11 mouse cellular contexts compared by ENCODE assay signal in genomic region chr9:21189905-21190304, GRCm38 (mm10). TPM values are rescaled to one million over a fixed set of nuclear protein-coding genes. Genes with fewer than 3 reads are reported as not detected.
DNase-seq lines count a peak whose midpoint lies in the region; TF ChIP-seq lines count a peak whose summit lies in the region.
"Had no signal": no experiment of that assay in that cellular context is flagged by ENCODE, and none has a peak within 500 bp of the region (broad histone marks: within the 10 kb centered on the region; RNA-seq: fewer than 3 reads in every experiment).

No protein-coding gene starts in this region.

- H3K36me3 ChIP-seq in kidney, adult 2 months (ENCODE audit: control insufficient read depth, insufficient read depth, low read length), result no peaks in the 10 kb centered on the region
- no peaks in the 10 kb centered on the region for H3K36me3 ChIP-seq in thymus, adult 2 months (ENCODE audit: control insufficient read depth, insufficient read depth, low read length)
- H3K36me3 ChIP-seq: neural tube, embryonic 12.5 days had no signal

- H3K27ac ChIP-seq in kidney, adult 2 months (ENCODE audit: insufficient read depth, low read depth, low read length), result no peak overlapping the region
- no peak overlapping the region for H3K27ac ChIP-seq in thymus, adult 2 months (ENCODE audit: control insufficient read depth, insufficient read depth, low read length)
- H3K27ac ChIP-seq: macrophage; neural tube, embryonic 12.5 days had no signal

- TF ChIP-seq POLR2A in kidney, adult 2 months (IDR thresholded peaks at IDR 0.05; ENCODE audit: low read depth, low read length), result no peak
- TF ChIP-seq POLR2A in thymus, adult 2 months (IDR thresholded peaks at IDR 0.05; ENCODE audit: control insufficient read depth, extremely low read depth, insufficient read depth, low read length, poor library complexity), result no peak

- WGBS in kidney, adult 2 months, result 63% methylated on average over 7 of the region's 7 CpGs
- WGBS in thymus, adult 2 months, result 47% methylated on average over 7 of the region's 7 CpGs

- no peak for DNase-seq in kidney, adult 2 months
- no peak for DNase-seq in kidney, adult 9 months
- peak; percentile 30 for DNase-seq in thymus, adult 2 months
- DNase-seq in thymus, adult 18-20 months, result no peak
- DNase-seq in ZHBTc4 (ENCODE audit: low read depth, low spot score), result peak; percentile 66
- peak; percentile 35 for DNase-seq in thymus, postnatal 25 days
- DNase-seq in adrenal gland, postnatal 10 days, result no peak
- no peak for DNase-seq in Muller cell, postnatal 12 days (ENCODE audit: inconsistent ontology term)
- DNase-seq: cerebellum, adult 18-20 months had no signal

- no peaks in the 10 kb centered on the region for H3K27me3 ChIP-seq in kidney, adult 2 months (replicated peaks; ENCODE audit: control insufficient read depth, insufficient read depth, low read length)
- no peaks in the 10 kb centered on the region for H3K27me3 ChIP-seq in thymus, adult 2 months (ENCODE audit: control insufficient read depth, insufficient read depth, low read length)

- TF ChIP-seq CTCF in kidney, adult 2 months (conservative IDR thresholded peaks at IDR 0.05; ENCODE audit: insufficient read depth, insufficient read length, low read depth, low read length), result 0 out of 2 replicates have a peak, but pooled peaks have one; percentile 13
- no peak for TF ChIP-seq CTCF in thymus, adult 2 months (IDR thresholded peaks at IDR 0.05; ENCODE audit: borderline replicate concordance, control insufficient read depth, extremely low read depth, insufficient read depth, low read length, poor library complexity)

- no peak overlapping the region for H3K4me3 ChIP-seq in kidney, adult 2 months (ENCODE audit: insufficient read depth, low read depth, low read length)
- H3K4me3 ChIP-seq in thymus, adult 2 months (ENCODE audit: control insufficient read depth, insufficient read depth, low read length), result no peak overlapping the region
- H3K4me3 ChIP-seq: neural tube, embryonic 12.5 days had no signal

- no peaks in the 10 kb centered on the region; the same call in 1 of the 2 replicates for H3K4me1 ChIP-seq in kidney, adult 2 months (ENCODE audit: control insufficient read depth, insufficient read depth, low read length)
- H3K4me1 ChIP-seq in thymus, adult 2 months (replicated peaks; ENCODE audit: control insufficient read depth, insufficient read depth, low read length), result no peaks in the 10 kb centered on the region
- H3K4me1 ChIP-seq: neural tube, embryonic 12.5 days had no signal

RNA-seq across cellular contexts. Expression of gene Pde4a, which starts 24.4 kb away (rescaled TPM):
- polyA plus RNA-seq in kidney, adult 2 months (2012; rRNA removed), result 7.8 and 9.0 TPM in 2 replicates
- polyA plus RNA-seq in thymus, adult 2 months (2012; rRNA removed), result 6.1 and 6.8 TPM in 2 replicates
- 10 to 100 TPM; 22.7 to 31.5 TPM for total RNA-seq in adrenal gland, postnatal 10 days (2021)

RNA-seq across cellular contexts. Expression of gene Cdc37, which starts 40.1 kb away (rescaled TPM):
- 53.1 and 72.6 TPM in 2 replicates for polyA plus RNA-seq in kidney, adult 2 months (2012; rRNA removed)
- polyA plus RNA-seq in thymus, adult 2 months (2012; rRNA removed), result 91.1 and 92.5 TPM in 2 replicates
- total RNA-seq in adrenal gland, postnatal 10 days (2021), result 100 to 1,000 TPM; 155 to 160 TPM

RNA-seq across cellular contexts. Expression of gene Keap1, which starts 49.3 kb away (rescaled TPM):
- polyA plus RNA-seq in kidney, adult 2 months (2012; rRNA removed), result 42.8 and 52.4 TPM in 2 replicates
- polyA plus RNA-seq in thymus, adult 2 months (2012; rRNA removed), result 115 and 122 TPM in 2 replicates
- 10 to 100 TPM; 39.4 to 45.8 TPM for total RNA-seq in adrenal gland, postnatal 10 days (2021)

RNA-seq across cellular contexts. Expression of gene S1pr5, which starts 58.3 kb away (rescaled TPM):
- 0.38 and 0.39 TPM in 2 replicates for polyA plus RNA-seq in kidney, adult 2 months (2012; rRNA removed)
- polyA plus RNA-seq in thymus, adult 2 months (2012; rRNA removed), result 0.70 and 0.78 TPM in 2 replicates
- 1 to 10 TPM; 1.4 to 1.7 TPM for total RNA-seq in adrenal gland, postnatal 10 days (2021)
- polyA plus RNA-seq: macrophage had no signal

RNA-seq across cellular contexts. Expression of gene Tyk2, which starts 58.9 kb away (rescaled TPM):
- 17.0 and 19.0 TPM in 2 replicates for polyA plus RNA-seq in kidney, adult 2 months (2012; rRNA removed)
- polyA plus RNA-seq in thymus, adult 2 months (2012; rRNA removed), result 50.7 and 51.1 TPM in 2 replicates
- 10 to 100 TPM; 12.5 to 18.6 TPM for total RNA-seq in adrenal gland, postnatal 10 days (2021)

Comparison
In these comparisons a context has a peak if more than half of its experiments do, and no peak if none do; other contexts are left out.
1. DNase-seq: peak in thymus, adult 2 months (single experiment), ZHBTc4 (single experiment) and thymus, postnatal 25 days (single experiment); none in kidney, adult 2 months (single experiment), kidney, adult 9 months (single experiment), thymus, adult 18-20 months (0 of 2), adrenal gland, postnatal 10 days (single experiment) and Muller cell, postnatal 12 days (single experiment).